Mouse (Mus musculus) MEL (cell line): Measurements from ENCODE around the gene Slc7a5. TPM values are rescaled to one million over a fixed set of nuclear protein-coding genes. Genes with fewer than 3 reads are reported as not detected.

Experiments used
- DNase-seq: peaks from one replicate; pipeline ENCODE4 v3.0.0; 2011; ENCODE audit warnings: low read depth, low spot score
- H3K27ac ChIP-seq: 2 replicates; pipeline ENCODE4 v1.5.1; 2012; ENCODE audit warnings: low read depth, mild to moderate bottlenecking, control low read depth, low read length, moderate library complexity; ENCODE audit not compliant: control insufficient read depth
- H3K27me3 ChIP-seq, 2 experiments: fragments of 150-350 bp in 1 of 2; sonication (generic) in 1 of 2; 2 replicates each; pipeline ENCODE4 v1.6.1; 2012; ENCODE audit warnings: low read length in 2 of 2, mild to moderate bottlenecking in 2 of 2, improper control_type of control experiment in 1 of 2, moderate library complexity in 1 of 2; ENCODE audit not compliant: insufficient read depth in 2 of 2, control insufficient read depth in 1 of 2
- H3K36me3 ChIP-seq, 2 experiments: 2 replicates each; pipeline ENCODE4 v1.6.1; 2012 to 2014; ENCODE audit warnings: low read length in 2 of 2, improper control_type of control experiment in 1 of 2, inconsistent platforms in 1 of 2, mild to moderate bottlenecking in 1 of 2; ENCODE audit not compliant: insufficient read depth in 2 of 2, control insufficient read depth in 1 of 2
- H3K4me1 ChIP-seq, 2 experiments: fragments of 150-350 bp in 1 of 2; sonication (generic) in 1 of 2; 2 replicates each; pipeline ENCODE4 v1.6.1; 2012; ENCODE audit warnings: low read length in 2 of 2, improper control_type of control experiment in 1 of 2, mild to moderate bottlenecking in 1 of 2; ENCODE audit not compliant: insufficient read depth in 2 of 2, control insufficient read depth in 1 of 2
- H3K4me3 ChIP-seq, 2 experiments: fragments of 150-350 bp in 1 of 2; sonication (generic) in 1 of 2; 2 replicates each; pipeline ENCODE4 v1.5.1; 2012; ENCODE audit warnings: low read depth in 2 of 2, low read length in 2 of 2, mild to moderate bottlenecking in 2 of 2, moderate library complexity in 2 of 2, control low read depth in 1 of 2, improper control_type of control experiment in 1 of 2; ENCODE audit not compliant: control insufficient read depth in 1 of 2, insufficient read depth in 1 of 2
- H3K79me2 ChIP-seq: 2 replicates; pipeline ENCODE4 v1.6.1; 2012; ENCODE audit warnings: mild to moderate bottlenecking, low read length, moderate library complexity; ENCODE audit not compliant: control insufficient read depth, poor library complexity, insufficient read depth
- H3K9ac ChIP-seq: 2 replicates; pipeline ENCODE4 v1.6.1; 2012; ENCODE audit warnings: low read depth, mild to moderate bottlenecking, control low read depth, low read length, moderate library complexity; ENCODE audit not compliant: control insufficient read depth, poor library complexity, severe bottlenecking
- H3K9me3 ChIP-seq: fragments of 150-350 bp; sonication (generic); replicated peaks from 2 replicates; pipeline ENCODE4 v1.6.1; 2012; ENCODE audit warnings: mild to moderate bottlenecking, low read length, improper control_type of control experiment, moderate library complexity; ENCODE audit not compliant: insufficient read depth
- CHD1 ChIP-seq: IDR thresholded peaks from 2 replicates; pipeline ENCODE4 v1.6.1; 2012; ENCODE audit warnings: low read depth, mild to moderate bottlenecking, inconsistent platforms, low read length, improper control_type of control experiment
- CTCF ChIP-seq, 3 experiments: IDR thresholded peaks in 2 of 3; conservative IDR thresholded peaks in 1 of 3; 2 replicates each; pipeline ENCODE4 v1.5.1; 2011 to 2012; ENCODE audit warnings: low read length in 3 of 3, low read depth in 2 of 3, mild to moderate bottlenecking in 2 of 3, improper control_type of control experiment in 1 of 3, inconsistent platforms in 1 of 3, mixed read lengths in 1 of 3, moderate library complexity in 1 of 3; ENCODE audit not compliant: control insufficient read depth in 1 of 3, insufficient read depth in 1 of 3, poor library complexity in 1 of 3, severe bottlenecking in 1 of 3
- EP300 ChIP-seq, 2 experiments: IDR thresholded peaks; 2 replicates each; pipeline ENCODE4 v1.6.1; 2011; ENCODE audit warnings: improper control_type of control experiment in 2 of 2, low read length in 2 of 2, low read depth in 1 of 2, mild to moderate bottlenecking in 1 of 2
- GABPA ChIP-seq: IDR thresholded peaks from 2 replicates; pipeline ENCODE4 v1.6.1; 2012; ENCODE audit warnings: low read depth, mild to moderate bottlenecking, inconsistent platforms, low read length, improper control_type of control experiment, moderate library complexity
- HCFC1 ChIP-seq: IDR thresholded peaks from 2 replicates; pipeline ENCODE4 v1.6.1; 2012; ENCODE audit warnings: low read depth, mild to moderate bottlenecking, inconsistent platforms, low read length, improper control_type of control experiment, moderate library complexity
- KAT2A ChIP-seq: conservative IDR thresholded peaks from 2 replicates; pipeline ENCODE4 v1.6.1; 2012; ENCODE audit warnings: low read depth, low read length, improper control_type of control experiment, inconsistent platforms
- MAX ChIP-seq: IDR thresholded peaks from 2 replicates; pipeline ENCODE4 v1.6.1; 2011; ENCODE audit warnings: low read length, improper control_type of control experiment
- MAZ ChIP-seq: IDR thresholded peaks from 2 replicates; pipeline ENCODE4 v1.6.1; 2012; ENCODE audit warnings: low read depth, mild to moderate bottlenecking, inconsistent platforms, low read length, improper control_type of control experiment
- MYC ChIP-seq: IDR thresholded peaks from 2 replicates; pipeline ENCODE4 v1.6.1; 2011; ENCODE audit warnings: low read depth, mild to moderate bottlenecking, low read length, improper control_type of control experiment, moderate library complexity
- NRF1 ChIP-seq: IDR thresholded peaks from 2 replicates; pipeline ENCODE4 v1.6.1; 2014; ENCODE audit warnings: low read depth, mild to moderate bottlenecking, inconsistent platforms, low read length, improper control_type of control experiment, moderate library complexity; ENCODE audit not compliant: poor library complexity, insufficient read depth, severe bottlenecking
- POLR2AphosphoS5 ChIP-seq: IDR thresholded peaks from 2 replicates; pipeline ENCODE4 v1.6.1; 2012; ENCODE audit warnings: low read depth, borderline replicate concordance, mild to moderate bottlenecking, inconsistent platforms, low read length, moderate library complexity, mixed read lengths
- RAD21 ChIP-seq: IDR thresholded peaks from 2 replicates; pipeline ENCODE4 v1.6.1; 2011; ENCODE audit warnings: mild to moderate bottlenecking, low read depth, low read length, improper control_type of control experiment
- SMC3 ChIP-seq: IDR thresholded peaks from 2 replicates; pipeline ENCODE4 v1.6.1; 2011; ENCODE audit warnings: low read depth, low read length, improper control_type of control experiment
- TBP ChIP-seq: IDR thresholded peaks from 2 replicates; pipeline ENCODE4 v1.8.0; 2011; ENCODE audit warnings: low read depth, low read length, improper control_type of control experiment
- TCF12 ChIP-seq: IDR thresholded peaks from 2 replicates; pipeline ENCODE4 v1.6.1; 2014; ENCODE audit warnings: low read depth, mild to moderate bottlenecking, inconsistent platforms, low read length, improper control_type of control experiment, moderate library complexity
- ZKSCAN1 ChIP-seq: IDR thresholded peaks from 2 replicates; pipeline ENCODE4 v1.6.1; 2012; ENCODE audit warnings: low read depth, mild to moderate bottlenecking, inconsistent platforms, low read length, improper control_type of control experiment, moderate library complexity
- polyA plus RNA-seq, 2 experiments: library from polyadenylated mRNA; stranded (reverse) in 1 of 2; unstranded in 1 of 2; fragments of >175 nt in 1 of 2; fragments of >200 nt in 1 of 2; gene quantifications; 2 replicates each; pipeline versions ENCODE4 v1.2.1 to v1.2.4; 2012; ENCODE audit warnings: low replicate concordance in 2 of 2, low read depth in 1 of 2; ENCODE audit not compliant: insufficient read length in 2 of 2, insufficient read depth in 1 of 2, missing spikeins in 1 of 2
- total RNA-seq: library from RNA; depleted of rRNA; stranded (reverse); fragments of 300-350 nt; gene quantifications from 2 replicates; pipeline ENCODE4 v1.2.3, GENCODE M21; 2012

Slc7a5 gene
- total and polyA plus RNA-seq, 3 experiments: 55.0 to 263 (median 108) TPM

- H3K9ac ChIP-seq: no peak overlapping the region
- no peaks in the 10 kb centered on the region for H3K27me3 ChIP-seq
- H3K79me2 ChIP-seq: no peaks in the 10 kb centered on the region
- H3K9me3 ChIP-seq: no peaks in the 10 kb centered on the region
- no peak overlapping the region for H3K27ac ChIP-seq
- TF ChIP-seq EP300 (IDR thresholded peaks at IDR 0.05; ENCODE audit: low read depth in 1 of 2, low read length in 2 of 2) (no peak), GABPA (no peak), HCFC1 (no peak), KAT2A (no peak), CHD1 (no peak), ZKSCAN1 (no peak), MAX (no peak), TCF12 (no peak), MYC (no peak), POLR2AphosphoS5 (no peak), TBP (no peak), NRF1 (no peak)
- H3K4me1 ChIP-seq: peaks cover 0 to 3% of the 10 kb centered on the region in 2 experiments; a peak in 2 of 4 replicates
- H3K36me3 ChIP-seq: peaks cover 0 to 4% of the 10 kb centered on the region in 2 experiments; a peak in 2 of 4 replicates
- H3K4me3 ChIP-seq: no peak overlapping the region
- DNase-seq: no peak
Observed at GRCm38 (mm10) chr8:121934923-121935322, 27.4 kb upstream of the Slc7a5 start.

GRCm38 (mm10) chr8:121934506-121934905 lies 27.0 kb upstream of the Slc7a5 start:
- Histone ChIP-seq H3K27me3 (no peaks in the 10 kb centered on the region), H3K27ac (no peak overlapping the region), H3K36me3 (peaks cover 0 to 4% of the 10 kb centered on the region in 2 experiments; a peak in 2 of 4 replicates), H3K9ac (no peak overlapping the region), H3K4me1 (peaks cover 0 to 3% of the 10 kb centered on the region in 2 experiments; a peak in 2 of 4 replicates), H3K4me3 (no peak overlapping the region), H3K79me2 (no peaks in the 10 kb centered on the region), H3K9me3 (no peaks in the 10 kb centered on the region)
- peak; percentile 30 to 60 (median 54); a peak in 5 of 6 replicates for TF ChIP-seq CTCF (IDR thresholded peaks at IDR 0.05 in 2 of 3, conservative IDR thresholded peaks at IDR 0.05 in 1 of 3; ENCODE audit: control insufficient read depth in 1 of 3, insufficient read depth in 1 of 3, low read depth in 2 of 3, low read length in 3 of 3, poor library complexity in 1 of 3, severe bottlenecking in 1 of 3)
- TF ChIP-seq RAD21: peak; percentile 15
- no peak for TF ChIP-seq MAZ
- TF ChIP-seq SMC3: peak; percentile 56
- DNase-seq: peak; percentile 39
